Mouse (Mus musculus): ENCODE measurements around the gene Rai14. TPM values are rescaled to one million over a fixed set of nuclear protein-coding genes. Genes with fewer than 3 reads are reported as not detected.

Gene Rai14
- polyA plus RNA-seq, 1 experiment from 2014 or later, result 15.3 TPM

DNA sequence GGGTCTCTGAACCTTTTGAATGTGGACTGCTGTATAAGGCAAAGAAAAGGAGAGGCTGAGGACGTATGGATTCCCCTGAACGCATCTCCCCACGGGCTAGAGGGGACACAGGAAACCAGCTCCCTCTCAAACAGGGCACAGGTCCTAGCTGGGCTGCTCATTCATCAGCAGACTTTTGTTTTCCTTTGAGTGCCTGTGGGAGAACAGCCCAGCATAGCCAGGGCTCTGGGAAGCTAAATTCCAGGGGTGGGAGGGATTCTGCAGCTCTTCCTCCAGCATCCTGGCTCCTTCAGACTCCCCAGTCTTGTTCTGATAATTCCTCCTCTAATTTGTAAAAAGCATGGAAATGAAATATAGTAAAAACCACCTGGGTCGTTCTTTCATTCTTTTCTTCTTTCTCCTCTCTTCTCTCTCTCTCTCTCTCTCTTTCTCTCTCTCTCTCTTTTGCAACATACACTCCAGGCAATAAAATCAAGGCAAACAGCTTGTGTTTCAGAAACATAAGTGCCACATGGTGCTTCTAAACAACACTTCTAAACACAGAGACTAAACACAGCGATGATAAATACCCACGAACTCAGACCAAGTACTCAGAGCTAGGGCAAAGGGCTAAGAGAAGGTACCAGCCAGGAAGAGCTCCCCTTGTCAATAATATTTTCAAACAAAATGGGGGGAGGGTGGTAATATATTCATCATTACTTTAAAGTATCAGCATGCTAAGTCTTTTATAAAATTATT is 65.9 kb downstream of the Rai14 start:
- Histone ChIP-seq H3K9me3 (no peaks in the 10 kb centered on the region), H3K4me2 (peak overlapping the region; percentile 16; the same call in 1 of the 2 replicates), H3K27ac (replicated peaks) (peak overlapping the region; percentile 53), H3K27me3 (replicated peaks) (peaks cover 20% of the 10 kb centered on the region), H3K4me3 (no peak overlapping the region), H3K36me3 (no peaks in the 10 kb centered on the region), H3K9ac (no peak overlapping the region; the same call in 1 of the 2 replicates), H3K4me1 (peaks cover 22% of the 10 kb centered on the region)
- WGBS, result 13% methylated on average over 6 of the region's 6 CpGs
- ATAC-seq (ENCODE audit: extremely low read depth, insufficient number of reproducible peaks, low FRiP score, low TSS enrichment), result no peak

DNA sequence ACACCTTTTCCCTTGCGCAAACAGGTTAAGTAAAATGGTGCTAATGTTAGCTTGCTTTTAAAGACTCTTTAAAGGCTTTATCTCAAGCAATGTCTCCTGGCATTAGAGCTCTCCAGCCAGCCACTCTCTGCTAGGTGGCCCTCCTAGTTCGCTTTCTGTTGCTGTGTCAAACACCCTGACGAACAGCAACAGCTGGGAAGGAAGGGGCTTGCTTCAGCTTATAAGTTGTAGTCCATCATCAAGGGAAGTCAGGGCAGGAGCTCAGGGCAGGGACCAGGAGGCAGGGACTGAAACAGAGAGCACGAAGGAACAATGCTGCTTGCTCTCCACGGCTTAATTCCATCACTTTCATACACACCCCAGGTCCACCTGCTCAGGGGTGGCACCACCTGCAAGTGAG is 68.1 kb downstream of the Rai14 start:
- H3K9me3 ChIP-seq, result no peaks in the 10 kb centered on the region
- H3K4me1 ChIP-seq, result peaks cover 27% of the 10 kb centered on the region
- H3K27ac ChIP-seq (replicated peaks), result no peak overlapping the region
- H3K4me2 ChIP-seq, result no peak overlapping the region
- no peak overlapping the region for H3K9ac ChIP-seq
- H3K4me3 ChIP-seq, result no peak overlapping the region
- H3K27me3 ChIP-seq (replicated peaks), result peaks cover 20% of the 10 kb centered on the region
- WGBS, result 74% methylated on average over 5 of the region's 5 CpGs
- no peak for ATAC-seq (ENCODE audit: extremely low read depth, insufficient number of reproducible peaks, low FRiP score, low TSS enrichment)
- no peaks in the 10 kb centered on the region for H3K36me3 ChIP-seq

DNA sequence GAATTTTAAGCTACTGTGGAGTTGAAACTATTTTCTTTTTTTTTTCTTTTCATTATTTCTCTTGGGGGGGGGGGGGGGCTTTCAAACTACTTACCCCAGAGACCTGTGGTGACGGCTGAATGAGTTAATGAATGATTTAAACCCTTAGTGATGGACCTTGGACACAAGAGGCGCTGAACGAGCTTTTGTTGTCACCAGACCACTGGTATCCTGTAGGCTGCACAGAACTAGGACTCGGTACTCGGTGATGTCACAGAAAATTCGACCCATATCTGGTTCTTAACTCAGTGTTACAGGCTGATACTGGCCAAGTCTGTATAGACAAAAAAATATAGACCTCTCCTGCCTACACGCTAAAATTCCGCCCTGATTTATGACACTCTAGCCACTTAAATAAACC is 69.3 kb downstream of the Rai14 start:
- H3K4me2 ChIP-seq, result no peak overlapping the region
- no peaks in the 10 kb centered on the region for H3K36me3 ChIP-seq
- H3K27me3 ChIP-seq (replicated peaks), result peaks cover 20% of the 10 kb centered on the region
- H3K9me3 ChIP-seq, result no peaks in the 10 kb centered on the region
- peaks cover 27% of the 10 kb centered on the region for H3K4me1 ChIP-seq
- 60% methylated on average over 8 of the region's 8 CpGs for WGBS
- H3K27ac ChIP-seq (replicated peaks), result no peak overlapping the region
- no peak for ATAC-seq (ENCODE audit: extremely low read depth, insufficient number of reproducible peaks, low FRiP score, low TSS enrichment)
- H3K4me3 ChIP-seq, result no peak overlapping the region
- no peak overlapping the region for H3K9ac ChIP-seq

DNA sequence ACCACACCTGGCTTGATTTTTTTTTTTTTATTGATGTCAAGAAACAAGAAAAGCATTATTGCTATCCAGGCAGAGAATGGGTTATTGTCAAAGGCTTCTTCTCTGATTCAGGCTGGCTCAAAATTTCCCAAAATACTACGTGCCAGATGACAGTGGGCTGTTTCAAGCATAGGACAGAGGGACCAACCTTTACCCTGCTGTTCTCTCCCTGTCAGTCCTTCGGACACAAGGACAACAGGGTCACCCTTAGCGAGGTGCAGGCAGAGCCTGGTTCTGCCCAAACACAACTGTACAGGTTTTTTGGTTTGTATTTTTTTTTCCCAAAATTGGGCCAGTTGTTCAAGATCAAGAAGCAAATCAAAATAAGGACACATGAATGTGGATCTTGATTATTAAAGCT is 70.6 kb downstream of the Rai14 start:
- Histone ChIP-seq H3K9ac (no peak overlapping the region), H3K27ac (replicated peaks) (no peak overlapping the region), H3K9me3 (no peaks in the 10 kb centered on the region), H3K4me2 (no peak overlapping the region), H3K4me3 (no peak overlapping the region), H3K27me3 (replicated peaks) (peaks cover 17% of the 10 kb centered on the region), H3K36me3 (no peaks in the 10 kb centered on the region), H3K4me1 (peaks cover 24% of the 10 kb centered on the region)
- no peak for ATAC-seq (ENCODE audit: extremely low read depth, insufficient number of reproducible peaks, low FRiP score, low TSS enrichment)
- 80% methylated on average over 3 of the region's 3 CpGs for WGBS

DNA sequence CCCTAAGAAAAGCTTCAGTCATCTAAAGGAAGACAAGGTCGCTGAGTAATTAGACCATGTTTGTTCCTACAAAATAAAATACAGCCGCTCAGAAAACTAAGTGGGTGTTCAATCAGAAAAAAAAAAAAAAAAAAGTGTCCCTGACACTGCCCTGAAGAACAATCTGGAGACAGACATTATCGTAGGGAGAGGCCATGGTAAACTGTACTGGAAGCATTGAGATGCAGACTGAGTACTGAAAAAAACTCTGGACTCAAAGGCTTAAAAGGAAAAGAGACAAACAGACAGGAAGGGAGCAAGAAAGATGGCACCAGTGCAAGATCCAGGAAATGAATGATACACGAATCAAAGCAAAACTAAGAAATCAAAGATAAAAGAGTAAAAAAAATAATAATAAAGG is 71.2 kb downstream of the Rai14 start:
- peaks cover 18% of the 10 kb centered on the region for H3K27me3 ChIP-seq (replicated peaks)
- no peak for ATAC-seq (ENCODE audit: extremely low read depth, insufficient number of reproducible peaks, low FRiP score, low TSS enrichment)
- H3K9ac ChIP-seq, result no peak overlapping the region
- no peak overlapping the region for H3K27ac ChIP-seq (replicated peaks)
- no peak overlapping the region for H3K4me3 ChIP-seq
- peaks cover 18% of the 10 kb centered on the region for H3K4me1 ChIP-seq
- 73% methylated on average over 4 of the region's 4 CpGs for WGBS
- no peaks in the 10 kb centered on the region for H3K9me3 ChIP-seq
- H3K4me2 ChIP-seq, result no peak overlapping the region
- H3K36me3 ChIP-seq, result no peaks in the 10 kb centered on the region

DNA sequence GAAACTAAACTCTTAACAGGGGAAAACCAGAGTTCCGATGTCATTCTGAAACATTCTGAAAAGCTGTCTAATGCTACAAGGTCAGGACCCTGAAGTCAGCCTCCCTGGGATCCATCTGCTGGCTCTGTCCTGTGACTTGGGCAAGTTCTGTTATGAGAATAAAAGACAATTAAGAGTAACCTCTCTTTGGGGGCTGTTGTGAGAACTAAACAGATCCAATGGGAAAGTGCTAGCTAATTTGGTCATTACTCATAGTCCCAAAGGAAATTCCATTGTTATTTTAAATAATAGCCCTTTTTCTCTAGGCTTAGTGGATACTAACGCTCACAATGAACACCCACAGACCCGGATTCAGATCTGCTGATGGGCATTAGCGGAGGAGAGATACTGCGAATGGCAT is 72.0 kb downstream of the Rai14 start:
- 69% methylated on average over 5 of the region's 5 CpGs for WGBS
- no peak overlapping the region for H3K4me2 ChIP-seq
- H3K4me3 ChIP-seq, result no peak overlapping the region
- H3K9me3 ChIP-seq, result no peaks in the 10 kb centered on the region
- H3K36me3 ChIP-seq, result no peaks in the 10 kb centered on the region
- peaks cover 11% of the 10 kb centered on the region; the same call in 1 of the 2 replicates for H3K4me1 ChIP-seq
- H3K9ac ChIP-seq, result no peak overlapping the region
- no peak overlapping the region for H3K27ac ChIP-seq (replicated peaks)
- H3K27me3 ChIP-seq (replicated peaks), result peaks cover 12% of the 10 kb centered on the region
- no peak for ATAC-seq (ENCODE audit: extremely low read depth, insufficient number of reproducible peaks, low FRiP score, low TSS enrichment)

DNA sequence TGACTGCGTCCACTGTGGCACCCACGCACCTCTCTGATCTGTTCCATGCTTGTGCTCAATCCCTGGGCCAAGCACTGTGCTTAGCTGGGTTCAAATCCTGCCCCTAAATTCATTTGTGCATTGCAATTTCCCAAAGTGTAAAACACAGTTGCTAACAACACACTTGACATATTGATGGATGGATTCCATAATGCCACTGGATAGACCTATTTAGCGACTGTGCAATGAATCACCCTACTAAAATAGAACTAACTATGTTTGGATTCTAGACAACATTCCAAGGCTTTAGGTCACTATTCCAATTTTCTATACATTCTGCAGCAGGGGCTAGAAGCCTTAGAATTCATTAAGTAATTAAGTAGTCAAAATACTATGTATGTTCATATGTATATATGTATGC is 73.7 kb downstream of the Rai14 start:
- Histone ChIP-seq H3K36me3 (no peaks in the 10 kb centered on the region), H3K4me1 (peaks cover 5% of the 10 kb centered on the region; the same call in 1 of the 2 replicates), H3K27ac (replicated peaks) (no peak overlapping the region), H3K9me3 (no peaks in the 10 kb centered on the region), H3K4me3 (no peak overlapping the region), H3K27me3 (replicated peaks) (0 out of 2 replicates have a peak, but pooled peaks cover 3% of the 10 kb centered on the region), H3K9ac (no peak overlapping the region), H3K4me2 (no peak overlapping the region)
- ATAC-seq (ENCODE audit: extremely low read depth, insufficient number of reproducible peaks, low FRiP score, low TSS enrichment), result no peak
- WGBS, result 82% methylated on average over 3 of the region's 3 CpGs

DNA sequence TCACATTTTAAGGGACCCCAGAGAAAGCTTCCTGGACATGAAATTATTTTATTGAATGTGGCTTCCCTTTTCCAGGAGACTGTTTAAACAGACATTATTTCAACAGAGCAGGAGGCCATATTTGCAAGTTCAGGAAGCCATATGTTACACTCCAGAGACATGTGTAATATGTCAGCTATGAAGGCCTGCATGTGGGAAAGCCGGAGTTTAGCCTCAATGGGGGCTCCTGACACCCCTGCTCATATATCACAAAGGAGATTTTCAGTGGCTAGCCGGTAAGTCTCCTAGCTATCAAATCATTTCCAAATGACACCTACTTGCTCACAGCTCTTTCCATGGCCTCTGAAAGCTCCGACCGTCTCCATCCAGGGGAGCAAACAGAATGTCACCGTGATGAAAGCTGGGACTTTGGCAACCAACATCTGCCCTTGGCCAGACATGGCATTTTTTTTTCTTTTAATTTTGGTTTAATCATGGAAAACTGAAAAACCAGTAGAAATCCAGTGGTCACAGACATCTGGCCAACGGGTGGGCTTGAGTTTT is 77.1 kb downstream of the Rai14 start:
- 69% methylated on average over 6 of the region's 6 CpGs for WGBS
- no peak for ATAC-seq (ENCODE audit: extremely low read depth, insufficient number of reproducible peaks, low FRiP score, low TSS enrichment)
- H3K27ac ChIP-seq (replicated peaks), result no peak overlapping the region
- H3K9ac ChIP-seq, result no peak overlapping the region
- 0 out of 2 replicates have a peak, but pooled peaks cover 3% of the 10 kb centered on the region for H3K27me3 ChIP-seq (replicated peaks)
- no peaks in the 10 kb centered on the region for H3K9me3 ChIP-seq
- no peak overlapping the region for H3K4me2 ChIP-seq
- no peak overlapping the region for H3K4me3 ChIP-seq
- H3K36me3 ChIP-seq, result peaks cover 5% of the 10 kb centered on the region
- H3K4me1 ChIP-seq, result peaks cover 19% of the 10 kb centered on the region

DNA sequence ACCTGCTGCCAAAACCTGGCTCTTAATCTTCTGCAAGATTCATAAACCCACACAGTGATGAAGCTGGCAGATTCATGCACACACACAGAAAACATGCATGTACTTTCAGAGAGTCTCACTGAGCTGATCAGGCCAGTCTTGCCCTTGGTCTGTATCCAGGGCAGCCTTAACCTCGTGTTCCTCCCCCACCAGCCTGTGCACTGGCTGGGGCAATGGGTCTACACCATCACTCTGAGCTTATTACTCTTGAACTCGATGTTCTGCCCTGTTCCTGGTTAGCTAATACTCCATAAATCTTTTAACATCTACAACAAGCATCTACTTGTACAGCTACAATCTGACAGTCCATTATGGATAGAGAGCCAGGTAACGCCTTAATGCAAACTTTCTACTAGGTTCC is 77.6 kb downstream of the Rai14 start:
- Histone ChIP-seq H3K9ac (no peak overlapping the region), H3K27me3 (replicated peaks) (0 out of 2 replicates have a peak, but pooled peaks cover 3% of the 10 kb centered on the region), H3K36me3 (peaks cover 10% of the 10 kb centered on the region), H3K4me1 (peaks cover 18% of the 10 kb centered on the region), H3K27ac (replicated peaks) (no peak overlapping the region), H3K4me2 (no peak overlapping the region), H3K9me3 (no peaks in the 10 kb centered on the region), H3K4me3 (no peak overlapping the region)
- 71% methylated on average over 3 of the region's 3 CpGs for WGBS
- no peak for ATAC-seq (ENCODE audit: extremely low read depth, insufficient number of reproducible peaks, low FRiP score, low TSS enrichment)

DNA sequence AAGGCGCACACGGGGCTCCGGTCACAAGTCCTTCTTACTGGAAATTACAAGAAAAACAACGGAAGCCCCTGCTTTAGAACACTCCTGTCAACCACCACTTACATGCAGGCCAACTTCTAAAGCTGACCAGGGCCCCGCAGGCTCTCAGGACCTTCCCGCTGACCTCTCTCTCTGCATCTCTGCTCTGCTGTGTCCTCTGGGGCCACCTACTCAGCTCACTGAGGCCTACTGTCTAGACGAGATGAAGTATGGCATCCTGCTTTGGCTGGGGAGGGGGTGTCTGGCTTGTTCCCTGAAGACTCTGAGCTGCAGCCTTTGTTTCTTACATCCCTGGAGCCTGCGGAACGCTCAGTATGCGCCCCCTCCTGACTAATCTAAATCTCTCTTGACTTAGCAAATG is 79.3 kb downstream of the Rai14 start:
- Histone ChIP-seq H3K4me3 (no peak overlapping the region), H3K27ac (replicated peaks) (peak overlapping the region; percentile 29; the same call in 1 of the 2 replicates), H3K27me3 (replicated peaks) (0 out of 2 replicates have a peak, but pooled peaks cover 3% of the 10 kb centered on the region), H3K9me3 (no peaks in the 10 kb centered on the region), H3K9ac (0 out of 2 replicates have a peak overlapping the region, but pooled peaks have one; percentile 38), H3K4me2 (no peak overlapping the region), H3K36me3 (peaks cover 14% of the 10 kb centered on the region), H3K4me1 (peaks cover 18% of the 10 kb centered on the region)
- 55% methylated on average over 10 of the region's 10 CpGs for WGBS
- no peak for ATAC-seq (ENCODE audit: extremely low read depth, insufficient number of reproducible peaks, low FRiP score, low TSS enrichment)

DNA sequence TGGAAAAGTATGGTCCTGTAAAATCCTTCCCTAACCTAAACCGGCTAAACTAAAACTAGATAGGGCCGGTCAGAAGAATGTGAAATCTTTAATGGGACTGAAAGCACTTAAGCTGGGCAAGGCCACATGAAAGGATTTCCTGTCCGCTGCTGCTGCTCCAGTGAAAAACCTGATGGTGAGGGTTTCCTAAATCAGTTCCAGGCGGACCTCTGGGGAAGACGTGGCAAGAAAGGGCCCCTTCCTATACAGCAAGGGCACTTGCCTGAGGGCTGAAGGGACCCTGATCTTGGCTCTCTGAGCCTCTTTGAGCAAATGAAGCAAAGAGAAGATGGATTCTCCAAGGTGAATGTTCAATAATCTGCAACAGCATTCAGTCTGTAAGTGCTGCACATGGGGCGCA is 80.2 kb downstream of the Rai14 start:
- H3K9ac ChIP-seq, result 0 out of 2 replicates have a peak overlapping the region, but pooled peaks have one; percentile 10
- WGBS, result 45% methylated on average over 6 of the region's 6 CpGs
- H3K9me3 ChIP-seq, result no peaks in the 10 kb centered on the region
- H3K4me2 ChIP-seq, result no peak overlapping the region
- H3K27me3 ChIP-seq (replicated peaks), result 0 out of 2 replicates have a peak, but pooled peaks cover 3% of the 10 kb centered on the region
- ATAC-seq (ENCODE audit: extremely low read depth, insufficient number of reproducible peaks, low FRiP score, low TSS enrichment), result no peak
- H3K4me1 ChIP-seq, result peaks cover 18% of the 10 kb centered on the region
- no peak overlapping the region for H3K4me3 ChIP-seq
- peaks cover 14% of the 10 kb centered on the region for H3K36me3 ChIP-seq
- H3K27ac ChIP-seq (replicated peaks), result 0 out of 2 replicates have a peak overlapping the region, but pooled peaks have one; percentile 50
